Mouse (Mus musculus) spleen, postnatal 10 days (tissue): ENCODE results near the gene Atp6v1e2.

Source experiments
- DNase-seq, 2 experiments: peaks; one replicate each; pipeline ENCODE4 v3.0.0; 2021 to 2022; ENCODE audit warnings: low spot score in 2 of 2

Gene Atp6v1e2

DNA sequence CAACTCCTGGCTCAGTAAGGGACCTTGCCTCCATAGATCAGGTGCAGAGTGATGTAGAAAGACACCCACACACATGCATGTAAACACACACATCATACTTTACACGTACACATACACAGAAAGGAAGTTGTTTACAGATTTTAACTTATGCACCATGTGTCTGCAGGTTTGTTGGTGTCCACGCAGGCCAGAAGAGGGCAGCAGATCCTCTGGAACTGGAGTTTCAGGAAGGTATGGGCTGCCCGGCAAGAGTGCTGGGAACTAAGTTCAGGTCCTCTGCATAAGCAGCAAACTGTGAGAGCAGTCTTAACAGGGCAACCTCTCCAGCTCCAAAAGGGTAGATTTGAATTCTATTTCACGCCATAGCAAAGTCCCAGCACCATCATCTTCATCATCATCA, 32.2 kb downstream of the Atp6v1e2 start:
- no peak for DNase-seq

DNA sequence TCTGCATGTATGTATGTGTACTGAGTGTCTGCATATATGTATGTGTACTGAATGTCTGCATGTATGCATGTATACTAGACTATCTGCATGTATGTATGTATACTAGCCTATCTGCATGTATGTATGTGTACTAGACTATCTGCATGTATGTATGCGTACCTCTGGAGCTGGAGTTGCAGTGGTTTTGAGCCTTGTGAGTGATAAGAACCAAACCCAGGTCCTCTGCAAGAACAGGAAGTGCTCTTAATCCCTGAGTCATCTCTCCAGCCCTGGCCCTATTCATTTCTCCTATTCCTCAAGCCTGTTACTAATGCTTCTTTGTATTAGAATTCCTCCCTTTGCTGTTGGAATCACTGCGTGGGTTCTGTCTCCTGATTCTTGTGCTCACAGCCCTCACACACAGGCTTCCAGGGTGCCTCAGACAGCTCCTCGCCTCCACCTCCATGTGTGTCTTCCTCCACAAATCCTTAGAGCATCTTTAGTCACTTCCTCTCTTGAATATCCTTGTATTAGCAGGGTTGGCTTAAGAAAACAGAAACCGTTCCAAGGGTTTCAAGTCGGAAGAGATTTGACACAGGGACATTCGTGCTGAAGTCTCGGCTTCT, 34.6 kb downstream of the Atp6v1e2 start:
- no peak for DNase-seq

DNA sequence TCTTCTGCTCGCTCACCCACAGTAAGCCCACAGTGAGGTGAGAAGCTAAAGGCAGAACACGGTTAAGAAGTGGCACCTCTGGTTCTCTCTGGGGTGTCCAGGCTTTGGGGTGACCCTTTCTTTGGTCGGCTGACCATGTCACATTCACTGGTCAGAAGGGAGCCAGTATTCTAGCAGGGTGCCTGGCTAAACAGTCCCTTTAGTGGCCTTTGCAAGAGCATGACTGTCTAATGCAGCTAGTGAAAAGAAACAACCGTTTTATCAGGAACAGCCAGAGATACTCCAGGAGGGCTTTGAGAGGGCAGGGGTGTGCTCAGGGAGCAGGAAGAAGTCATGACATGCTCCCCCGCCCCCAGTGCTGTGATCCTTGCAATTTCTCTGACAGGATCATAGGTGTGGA, 36.4 kb downstream of the Atp6v1e2 start:
- DNase-seq = no peak

DNA sequence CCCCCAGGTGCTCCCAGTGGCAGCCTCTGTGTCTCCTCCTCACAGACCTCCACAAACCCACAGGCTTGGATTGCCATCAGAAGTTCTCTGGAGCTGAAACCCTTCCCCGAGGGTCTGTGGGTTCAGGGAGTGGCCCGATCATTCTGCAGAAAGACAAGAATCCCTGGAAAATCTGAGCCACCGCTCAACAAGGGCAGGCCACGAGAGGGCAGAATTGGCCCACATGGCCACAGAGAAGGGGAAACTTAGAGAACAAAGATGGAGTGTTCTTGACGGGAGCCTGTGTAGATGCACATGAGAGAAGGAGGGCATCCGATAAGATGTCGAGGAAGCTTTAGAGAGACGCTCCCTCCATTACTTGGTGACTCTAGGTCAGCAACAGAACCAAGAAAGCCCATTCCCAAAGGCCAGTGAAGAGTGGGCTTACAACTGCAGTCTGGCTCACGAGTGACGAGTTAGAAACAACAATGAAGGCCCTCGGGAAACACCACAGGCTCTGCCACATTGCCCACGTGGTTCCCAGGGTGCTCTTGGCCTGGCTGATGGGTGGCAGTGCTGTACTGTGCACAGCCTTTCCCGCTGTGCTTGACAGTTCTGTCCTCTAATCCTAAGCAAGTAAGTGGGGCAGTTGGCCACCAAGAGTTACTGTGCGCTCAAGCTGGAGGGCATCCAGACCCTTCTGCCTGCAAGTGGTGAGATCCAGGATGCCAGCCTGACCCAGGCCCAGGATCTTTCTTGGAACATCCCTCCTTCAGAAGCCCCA, 37.8 kb downstream of the Atp6v1e2 start:
- no peak for DNase-seq

DNA sequence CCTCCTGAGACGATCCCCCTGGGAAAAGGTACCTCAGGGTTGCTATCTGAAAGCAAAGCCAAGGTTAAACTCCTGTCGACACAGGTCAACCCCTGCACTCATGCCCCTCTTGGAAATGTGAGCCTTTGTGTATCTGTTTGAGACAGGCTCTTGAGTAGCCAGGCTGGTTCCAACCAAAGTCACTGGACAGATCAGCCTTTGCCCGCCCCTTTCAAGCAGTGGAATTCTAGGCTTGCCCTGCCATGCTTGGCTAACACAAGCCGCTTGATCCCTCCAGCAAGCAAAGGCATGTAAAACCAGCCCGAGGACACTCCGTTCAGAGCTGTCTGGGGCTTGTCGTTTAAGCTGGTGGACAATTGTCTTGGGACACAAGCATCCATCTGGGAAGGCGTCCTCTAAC, 39.4 kb downstream of the Atp6v1e2 start:
- DNase-seq = no peak

DNA sequence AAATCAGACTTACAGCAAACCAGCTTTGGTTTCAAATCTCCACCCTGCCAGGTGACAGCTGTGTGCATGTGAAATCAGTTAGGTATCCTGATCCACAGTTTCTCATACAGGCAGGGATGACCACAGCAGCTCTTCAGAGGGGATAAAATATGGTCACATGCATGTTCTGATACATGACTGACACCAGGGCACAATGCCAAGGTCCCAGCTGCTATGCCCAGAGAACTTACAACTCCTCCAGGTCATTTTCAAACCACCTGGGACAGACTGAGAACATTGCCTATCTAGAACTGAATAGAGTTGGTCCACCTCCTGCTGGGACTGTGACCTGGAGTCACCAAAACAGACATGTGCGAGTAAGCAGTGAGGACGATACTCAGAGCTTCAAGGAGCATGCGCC, 40.6 kb downstream of the Atp6v1e2 start:
- no peak for DNase-seq

DNA sequence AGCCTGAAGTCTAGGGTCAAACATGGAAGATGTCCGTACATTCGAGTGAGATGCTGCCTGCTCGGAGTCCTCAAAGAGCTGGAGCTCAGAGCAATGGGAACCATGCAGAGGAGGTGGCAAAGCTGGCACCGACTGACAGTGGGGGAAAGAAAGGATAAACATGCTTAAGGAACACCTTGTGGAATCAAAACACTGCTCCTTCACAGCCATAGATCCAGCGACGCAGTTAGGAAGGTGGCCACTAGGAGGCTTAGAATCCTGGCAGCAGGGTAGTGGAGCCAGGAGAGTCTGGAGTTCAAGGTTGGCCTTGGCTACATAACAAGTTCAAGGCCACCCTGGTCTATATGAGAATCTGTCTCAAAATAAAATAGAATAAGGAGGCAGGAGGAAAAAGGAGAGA, 41.1 kb downstream of the Atp6v1e2 start:
- DNase-seq = no peak

DNA sequence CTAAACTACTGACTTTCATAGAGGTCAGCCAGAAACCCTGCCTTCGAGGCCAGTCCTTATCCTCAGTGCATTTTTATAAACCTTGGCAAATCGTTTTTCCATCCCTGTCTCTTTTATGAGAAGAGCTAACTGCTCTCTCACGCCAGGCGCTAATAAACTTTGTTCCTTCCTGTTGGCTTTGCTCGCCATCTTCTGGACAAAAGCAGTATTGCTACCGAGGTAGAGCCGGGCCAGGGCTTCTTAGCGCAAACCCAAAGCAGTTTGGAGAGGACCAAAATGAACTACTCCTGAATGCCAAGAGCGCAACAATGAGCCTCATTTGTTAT, 41.6 kb downstream of the Atp6v1e2 start:
- peak; percentile 47 to 78 for DNase-seq

DNA sequence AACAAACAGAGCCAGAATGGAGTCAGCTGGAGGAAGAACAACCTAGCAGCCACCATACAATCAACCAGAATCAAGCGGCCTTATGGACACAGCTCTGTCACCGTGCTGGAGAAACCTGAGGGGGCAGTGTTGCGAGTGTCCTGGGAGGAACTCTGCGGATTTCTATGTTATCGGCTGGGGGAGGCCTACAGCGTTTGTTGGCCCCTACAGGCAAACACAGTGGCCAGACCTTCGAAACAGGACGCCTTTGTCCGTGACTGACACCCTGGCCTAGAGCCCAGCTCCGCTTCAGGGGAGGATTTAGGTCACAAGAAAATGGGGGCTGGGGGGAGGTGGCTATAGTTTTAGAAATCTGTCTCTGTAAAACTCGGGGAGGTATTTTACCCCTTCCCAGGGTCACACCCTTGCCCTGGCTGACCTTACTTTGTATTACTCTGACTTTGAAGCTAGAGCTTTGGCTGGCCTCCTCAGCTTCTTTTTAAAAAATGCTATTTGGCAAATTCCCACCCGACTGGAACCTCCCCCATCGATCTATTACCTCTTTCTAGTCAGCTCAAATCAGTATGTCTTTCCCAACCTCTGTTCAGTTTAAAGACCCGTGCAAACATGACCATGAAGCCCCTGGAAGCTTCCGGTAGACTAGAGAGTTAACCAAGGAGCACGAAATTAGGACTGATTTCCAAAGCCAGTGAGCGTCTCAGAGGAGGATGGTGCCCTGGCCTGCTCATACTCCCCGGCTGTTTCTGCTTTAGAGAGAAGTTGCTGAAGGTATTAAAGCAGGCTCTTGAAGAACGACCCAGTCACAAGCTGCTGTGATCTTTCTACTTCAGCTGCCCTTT, 42.2 kb downstream of the Atp6v1e2 start:
- no peak for DNase-seq

DNA sequence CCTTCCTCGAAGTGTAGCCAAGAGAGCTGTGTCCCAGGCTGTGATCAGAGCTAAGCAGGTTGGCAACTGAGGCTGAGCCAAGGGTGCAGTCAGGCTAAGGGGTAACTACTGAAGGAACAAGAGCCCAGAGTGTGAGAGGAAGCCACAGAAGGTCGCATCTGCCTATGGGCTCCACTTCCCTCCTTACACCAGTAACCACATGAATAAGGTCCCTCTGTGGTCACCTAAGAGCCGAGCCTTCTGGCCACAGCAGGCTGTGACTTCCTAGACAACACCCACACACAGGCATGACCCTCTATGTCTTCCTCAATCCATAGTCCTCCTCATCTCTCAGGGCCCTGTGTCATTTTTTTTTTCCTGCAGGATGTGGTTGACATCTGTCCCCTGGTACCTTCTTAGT, 43.5 kb downstream of the Atp6v1e2 start:
- no peak for DNase-seq

DNA sequence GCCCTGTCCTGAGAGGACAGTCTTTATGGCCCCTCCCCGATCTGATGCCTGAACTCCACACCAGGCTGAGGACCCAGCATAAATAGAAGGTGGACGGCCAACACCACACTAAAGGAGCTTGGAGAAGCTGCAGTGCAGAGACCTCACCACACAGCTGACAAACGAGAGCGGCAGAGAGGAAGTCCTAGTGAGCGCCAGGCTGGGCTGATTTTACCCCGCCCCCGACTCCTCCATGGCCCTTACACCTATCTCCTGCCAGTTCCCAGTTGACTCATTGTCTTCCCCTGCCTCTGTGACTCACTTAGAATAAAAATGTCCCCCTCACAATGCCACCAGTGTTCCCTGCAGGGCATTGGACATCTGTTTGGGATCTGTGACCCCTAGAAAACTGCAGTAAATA, 44.1 kb downstream of the Atp6v1e2 start:
- DNase-seq = peak in 1 of 2 experiments; percentile 43

DNA sequence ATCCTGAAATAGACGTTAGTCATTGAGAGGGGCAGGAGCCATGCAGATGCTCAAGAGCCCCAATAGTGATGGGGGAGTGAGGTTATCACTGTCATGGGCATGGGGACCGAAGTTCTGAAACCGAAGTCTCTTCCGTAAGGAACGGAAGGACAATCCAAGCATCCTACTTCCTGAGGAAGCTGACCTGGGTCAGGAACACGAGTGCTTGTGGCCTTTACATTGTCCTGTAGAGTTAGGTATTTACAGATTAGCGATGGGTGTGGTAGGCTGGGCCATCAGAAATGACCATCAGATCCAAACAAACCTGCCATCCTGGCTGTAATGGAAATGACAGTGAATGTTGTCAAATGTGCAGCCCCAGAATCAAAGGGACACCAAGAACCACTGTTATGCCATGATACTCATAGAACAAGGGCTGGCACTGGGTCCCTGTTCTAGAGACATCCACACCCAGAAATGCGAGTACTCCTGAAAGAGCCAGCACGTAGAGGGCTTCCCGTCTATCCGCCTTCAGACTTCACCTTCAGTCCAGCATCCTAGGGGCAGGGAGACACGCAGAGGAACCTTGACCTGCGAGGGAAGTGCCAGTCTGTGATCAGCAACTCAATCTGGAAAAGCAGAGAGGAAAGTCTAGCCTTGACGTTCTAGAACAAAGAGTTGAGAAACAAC, 45.2 kb downstream of the Atp6v1e2 start:
- DNase-seq = no peak

DNA sequence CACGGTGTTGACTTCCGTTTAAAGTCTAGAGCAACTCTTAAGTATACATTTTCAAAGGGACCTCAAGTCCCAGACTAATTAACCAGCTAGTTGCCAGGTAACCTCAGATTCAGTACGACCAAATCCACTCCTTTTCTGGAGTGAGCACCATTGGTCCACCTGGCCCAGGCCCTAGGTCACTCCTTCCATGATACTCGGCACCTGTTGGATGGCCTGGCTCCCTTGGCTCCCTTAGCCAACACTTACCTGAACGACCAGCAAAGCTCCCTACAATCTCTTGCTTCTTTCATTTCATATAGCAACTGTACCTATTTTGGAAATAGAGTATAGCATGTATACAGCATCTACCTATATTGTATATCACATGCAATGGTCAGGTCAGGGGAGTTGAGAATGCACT, 47.1 kb downstream of the Atp6v1e2 start:
- DNase-seq = no peak

DNA sequence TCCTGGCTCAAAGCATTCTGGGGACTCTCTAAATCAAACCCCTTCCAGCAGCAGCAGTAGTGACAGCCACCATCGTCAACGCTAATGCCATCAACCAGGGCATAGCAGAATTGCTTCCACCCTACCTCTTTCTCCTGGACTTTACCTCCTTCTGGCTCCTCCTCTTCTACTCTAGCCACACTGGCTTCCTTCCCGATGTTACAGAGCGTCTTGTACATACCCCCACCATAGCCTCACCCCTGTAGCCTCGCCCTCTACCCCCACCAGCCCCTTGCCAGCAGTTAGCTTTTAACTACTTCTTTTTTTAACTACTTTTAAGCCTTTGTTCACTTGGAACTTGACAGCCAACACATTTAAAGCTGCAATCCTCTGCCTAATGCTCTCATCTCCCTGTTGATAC, 47.9 kb downstream of the Atp6v1e2 start:
- no peak for DNase-seq

DNA sequence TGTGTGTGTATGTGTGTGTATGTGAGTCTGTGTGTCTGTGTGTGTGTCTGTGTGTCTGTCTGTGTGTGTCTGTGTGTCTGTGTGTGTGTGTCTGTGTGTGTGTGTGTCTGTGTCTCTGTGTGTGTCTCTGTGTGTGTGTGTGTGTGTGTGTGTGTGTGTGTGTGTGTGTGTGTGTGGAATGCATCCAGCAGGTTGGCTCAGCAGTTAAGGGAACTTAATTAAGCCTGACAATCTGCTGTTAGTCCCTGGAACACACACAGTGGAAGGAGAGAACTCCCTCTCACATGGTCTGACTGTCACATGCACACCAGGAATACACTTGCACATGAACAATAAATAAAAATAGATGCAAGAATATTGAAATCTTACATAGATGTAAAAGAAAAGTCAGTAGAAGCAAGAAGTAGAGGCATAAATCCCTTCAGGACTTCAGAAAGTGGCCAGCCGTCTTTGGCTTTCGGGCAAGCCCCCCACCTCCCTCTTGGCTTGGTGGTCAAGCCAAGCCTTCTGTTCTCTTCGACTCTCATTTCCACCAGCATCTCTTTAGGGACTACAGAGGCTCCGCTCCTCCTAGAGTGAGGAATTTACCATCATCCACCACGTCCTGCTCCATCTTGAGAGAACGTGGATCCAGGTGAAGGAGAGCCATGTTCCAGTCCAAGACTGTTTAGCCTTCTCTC, 50.1 kb downstream of the Atp6v1e2 start:
- DNase-seq = no peak

DNA sequence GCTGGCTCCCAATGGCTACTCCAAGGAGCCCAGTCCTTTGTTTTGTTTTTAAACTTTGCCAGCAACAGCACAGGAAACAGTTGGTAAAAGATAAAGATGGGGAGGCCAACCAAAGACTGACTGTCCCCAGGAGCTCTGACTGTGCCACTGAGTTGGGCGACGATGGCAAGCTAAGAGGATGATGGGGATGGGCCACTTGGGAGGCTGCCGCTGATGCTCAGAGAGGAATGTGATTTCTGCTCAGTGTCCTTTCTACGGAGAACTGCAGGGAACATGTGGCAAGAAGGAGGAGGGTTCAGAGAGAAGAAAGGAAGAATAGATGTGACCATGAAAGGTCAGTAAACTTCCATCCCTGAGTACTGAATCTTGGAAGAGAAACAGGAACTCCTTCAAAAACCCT, 52.5 kb downstream of the Atp6v1e2 start:
- DNase-seq = no peak
